Comparison of ENCODE assay signal across 8 mouse cellular contexts in the genomic region with DNA sequence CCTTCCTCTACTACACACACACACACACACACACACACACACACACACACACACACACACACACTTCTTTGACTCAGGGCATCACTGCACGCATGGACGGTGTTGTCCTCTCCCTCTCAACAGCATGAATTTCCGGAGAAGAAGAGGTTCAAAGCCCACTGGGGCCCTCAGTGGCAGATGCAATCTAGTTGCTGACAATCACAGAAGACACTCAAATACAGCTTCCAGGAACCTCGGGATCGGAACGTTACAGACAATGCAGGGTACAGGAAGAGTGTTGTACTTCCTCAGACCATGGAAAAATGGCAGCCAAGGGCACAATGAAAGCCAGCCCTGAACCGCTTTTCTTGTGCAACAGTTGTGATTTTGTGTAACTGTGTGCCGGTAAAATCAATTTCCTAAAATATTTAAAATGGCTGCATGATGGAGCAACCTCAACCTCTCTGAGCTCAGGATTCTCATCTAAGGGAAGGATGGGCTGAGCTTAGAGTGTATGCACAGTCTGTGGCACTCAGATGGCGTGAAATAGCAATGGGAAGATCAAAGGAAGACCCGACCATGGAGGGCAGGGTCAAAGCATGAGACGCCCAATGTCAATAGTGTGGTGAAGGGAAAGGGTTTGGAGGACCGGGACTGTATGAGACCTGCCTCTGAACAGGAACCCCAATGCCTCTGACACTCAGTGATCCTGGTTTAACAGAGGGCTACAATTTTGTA. TPM values are rescaled to one million over a fixed set of nuclear protein-coding genes. Genes with fewer than 3 reads are reported as not detected.
DNase-seq lines count a peak whose midpoint lies in the region; ATAC-seq and TF ChIP-seq lines count a peak whose summit lies in the region.

No protein-coding gene starts in this region.

- peak in 1 of 2 experiments; percentile 34 for DNase-seq in cerebellum, adult 2 months
- no peak for DNase-seq in cerebellum, adult 11-12 months
- no peak for DNase-seq in intestine, embryonic 14.5 days (ENCODE audit: low spot score)
- DNase-seq in thymus, postnatal 10 days (ENCODE audit: low spot score in 2 of 2), result peak; percentile 32 to 35
- DNase-seq in right cerebral cortex, postnatal 10 days (ENCODE audit: low spot score in 2 of 2), result no peak
- DNase-seq in spleen, adult 12 weeks (ENCODE audit: low spot score), result no peak

- no peak overlapping the region for H3K9ac ChIP-seq in embryonic facial prominence, embryonic 15.5 days
- no peak overlapping the region for H3K9ac ChIP-seq in intestine, embryonic 14.5 days (ENCODE audit: low read length)

- H3K36me3 ChIP-seq in embryonic facial prominence, embryonic 15.5 days, result no peaks in the 10 kb centered on the region
- H3K36me3 ChIP-seq in intestine, embryonic 14.5 days (ENCODE audit: control insufficient read depth, insufficient read depth, low read length), result peaks cover 4% of the 10 kb centered on the region; the same call in 1 of the 2 replicates
- H3K36me3 ChIP-seq in megakaryocyte, embryonic 14.5 days (replicated peaks; ENCODE audit: low read length), result peaks cover 75% of the 10 kb centered on the region

- no peak for TF ChIP-seq CTCF in cerebellum, adult 2 months (IDR thresholded peaks at IDR 0.05; ENCODE audit: borderline replicate concordance, insufficient read depth, low read depth, low read length)

- H3K9me3 ChIP-seq in embryonic facial prominence, embryonic 15.5 days (replicated peaks), result no peaks in the 10 kb centered on the region
- no peaks in the 10 kb centered on the region for H3K9me3 ChIP-seq in intestine, embryonic 14.5 days (ENCODE audit: control insufficient read depth, low read length)
- no peaks in the 10 kb centered on the region for H3K9me3 ChIP-seq in megakaryocyte, embryonic 14.5 days

- H3K27me3 ChIP-seq in cerebellum, adult 2 months (ENCODE audit: control insufficient read depth, insufficient read depth, low read length), result no peaks in the 10 kb centered on the region
- no peaks in the 10 kb centered on the region for H3K27me3 ChIP-seq in embryonic facial prominence, embryonic 15.5 days
- H3K27me3 ChIP-seq in intestine, embryonic 14.5 days (replicated peaks; ENCODE audit: control insufficient read depth, insufficient read depth, low read length), result no peaks in the 10 kb centered on the region
- H3K27me3 ChIP-seq in megakaryocyte, embryonic 14.5 days (replicated peaks), result no peaks in the 10 kb centered on the region

- WGBS in cerebellum, adult 2 months, result 51% methylated on average over 12 of the region's 12 CpGs
- WGBS in embryonic facial prominence, embryonic 15.5 days, result 71% methylated on average over 12 of the region's 12 CpGs
- WGBS in intestine, embryonic 14.5 days, result 57% methylated on average over 12 of the region's 12 CpGs

- H3K4me3 ChIP-seq in cerebellum, adult 2 months (replicated peaks; ENCODE audit: insufficient read depth, low read depth, low read length), result peak overlapping the region; percentile 47
- no peak overlapping the region for H3K4me3 ChIP-seq in embryonic facial prominence, embryonic 15.5 days (replicated peaks)
- no peak overlapping the region for H3K4me3 ChIP-seq in intestine, embryonic 14.5 days (ENCODE audit: low read depth, low read length)
- H3K4me3 ChIP-seq in megakaryocyte, embryonic 14.5 days (replicated peaks), result peak overlapping the region; percentile 29

- H3K4me2 ChIP-seq in embryonic facial prominence, embryonic 15.5 days (replicated peaks), result peak overlapping the region; percentile 25; the same call in 1 of the 2 replicates
- H3K4me2 ChIP-seq in intestine, embryonic 14.5 days (ENCODE audit: low read length), result peak overlapping the region; percentile 33

- ATAC-seq in embryonic facial prominence, embryonic 15.5 days (ENCODE audit: insufficient number of reproducible peaks, low FRiP score, low TSS enrichment, low read depth), result 0 out of 2 replicates have a peak, but pooled peaks have one; percentile 7
- peak; percentile 33; the same call in 1 of the 2 replicates for ATAC-seq in intestine, embryonic 14.5 days (replicated peaks; ENCODE audit: low FRiP score, low TSS enrichment, low read depth)

- no peak for TF ChIP-seq POLR2A in cerebellum, adult 2 months (IDR thresholded peaks at IDR 0.05; ENCODE audit: borderline replicate concordance, insufficient read depth, low read length)

- H3K4me1 ChIP-seq in cerebellum, adult 2 months (ENCODE audit: control insufficient read depth, insufficient read depth, low read length), result peaks cover 45% of the 10 kb centered on the region
- H3K4me1 ChIP-seq in embryonic facial prominence, embryonic 15.5 days, result peaks cover 19% of the 10 kb centered on the region
- H3K4me1 ChIP-seq in intestine, embryonic 14.5 days (replicated peaks; ENCODE audit: control insufficient read depth, insufficient read depth, low read length), result peaks cover 11% of the 10 kb centered on the region; the same call in 1 of the 2 replicates
- H3K4me1 ChIP-seq in megakaryocyte, embryonic 14.5 days, result peaks cover 90% of the 10 kb centered on the region

- H3K27ac ChIP-seq in cerebellum, adult 2 months (ENCODE audit: insufficient read depth, low read length), result peak overlapping the region; percentile 99
- H3K27ac ChIP-seq in embryonic facial prominence, embryonic 15.5 days (replicated peaks), result peak overlapping the region; percentile 34; the same call in 1 of the 2 replicates
- H3K27ac ChIP-seq in intestine, embryonic 14.5 days (ENCODE audit: low read depth), result peak overlapping the region; percentile 43; the same call in 1 of the 2 replicates

RNA-seq across cellular contexts. Expression of a gene that starts 33.3 kb away (rescaled TPM):
- polyA plus RNA-seq in cerebellum, adult 2 months (2012; rRNA removed), result 19.7 and 21.5 TPM in 2 replicates
- polyA plus RNA-seq in embryonic facial prominence, embryonic 15.5 days (2015; fragmentation: Nextera tagmentation; extraction: Ambion mirVana), result 27.0 and 28.4 TPM in 2 replicates
- 30.5 and 33.1 TPM in 2 replicates for polyA plus RNA-seq in intestine, embryonic 14.5 days (2014; fragmentation: Nextera tagmentation; extraction: Ambion mirVana)
- polyA plus RNA-seq in megakaryocyte, embryonic 14.5 days (2012; ENCODE audit: insufficient read depth, low replicate concordance), result 7.9 and 18.5 TPM in 2 replicates

Comparison
In these comparisons a context has a peak if more than half of its experiments do, and no peak if none do; other contexts are left out.
1. DNase-seq: peak in thymus, postnatal 10 days (2 of 2); none in cerebellum, adult 11-12 months (single experiment), intestine, embryonic 14.5 days (single experiment), right cerebral cortex, postnatal 10 days (0 of 2) and spleen, adult 12 weeks (single experiment).
2. H3K27ac ChIP-seq: peak in every context shown above with its lines; median percentile 99 in cerebellum, adult 2 months; 43 in intestine, embryonic 14.5 days; 34 in embryonic facial prominence, embryonic 15.5 days.
3. H3K4me3 ChIP-seq: peak in cerebellum, adult 2 months (single experiment) and megakaryocyte, embryonic 14.5 days (single experiment); none in embryonic facial prominence, embryonic 15.5 days (single experiment) and intestine, embryonic 14.5 days (single experiment).